ENCODE assay signal across 8 mouse cellular contexts in genomic region chr17:56305826-56306225, GRCm38 (mm10). TPM values are rescaled to one million over a fixed set of nuclear protein-coding genes. Genes with fewer than 3 reads are reported as not detected.
DNase-seq lines count a peak whose midpoint lies in the region; TF ChIP-seq lines count a peak whose summit lies in the region.

No protein-coding gene starts in this region.

- TF ChIP-seq CTCF in thymus, adult 2 months (IDR thresholded peaks at IDR 0.05; ENCODE audit: borderline replicate concordance, control insufficient read depth, extremely low read depth, insufficient read depth, low read length, poor library complexity), result peak; percentile 38; the same call in 1 of the 2 replicates
- TF ChIP-seq CTCF in small intestine, adult 2 months (IDR thresholded peaks at IDR 0.05; ENCODE audit: extremely low read depth, insufficient read length, insufficient replicate concordance, low read depth, low read length), result peak; percentile 50; the same call in 1 of the 2 replicates

- H3K36me3 ChIP-seq in thymus, adult 2 months (ENCODE audit: control insufficient read depth, insufficient read depth, low read length), result peaks cover 25% of the 10 kb centered on the region
- no peaks in the 10 kb centered on the region for H3K36me3 ChIP-seq in small intestine, adult 2 months (ENCODE audit: control insufficient read depth, insufficient read depth, low read length)

- H3K4me1 ChIP-seq in thymus, adult 2 months (replicated peaks; ENCODE audit: control insufficient read depth, insufficient read depth, low read length), result peaks cover 28% of the 10 kb centered on the region
- H3K4me1 ChIP-seq in small intestine, adult 2 months (ENCODE audit: control insufficient read depth, insufficient read depth, insufficient read length, low read length), result peaks cover 22% of the 10 kb centered on the region

- no peaks in the 10 kb centered on the region for H3K27me3 ChIP-seq in thymus, adult 2 months (ENCODE audit: control insufficient read depth, insufficient read depth, low read length)
- H3K27me3 ChIP-seq in small intestine, adult 2 months (ENCODE audit: control insufficient read depth, insufficient read depth, low read length), result no peaks in the 10 kb centered on the region

- WGBS in thymus, adult 2 months, result 74% methylated on average over 8 of the region's 8 CpGs
- WGBS in small intestine, adult 2 months, result 50% methylated on average over 8 of the region's 8 CpGs

- 0 out of 2 replicates have a peak overlapping the region, but pooled peaks have one; percentile 7 for H3K4me3 ChIP-seq in thymus, adult 2 months (ENCODE audit: control insufficient read depth, insufficient read depth, low read length)
- no peak overlapping the region for H3K4me3 ChIP-seq in small intestine, adult 2 months (ENCODE audit: low read depth, low read length)

- TF ChIP-seq POLR2A in thymus, adult 2 months (IDR thresholded peaks at IDR 0.05; ENCODE audit: control insufficient read depth, extremely low read depth, insufficient read depth, low read length, poor library complexity), result no peak
- no peak for TF ChIP-seq POLR2A in small intestine, adult 2 months (IDR thresholded peaks at IDR 0.05; ENCODE audit: low read depth, low read length)

- H3K27ac ChIP-seq in thymus, adult 2 months (ENCODE audit: control insufficient read depth, insufficient read depth, low read length), result no peak overlapping the region
- no peak overlapping the region for H3K27ac ChIP-seq in small intestine, adult 2 months (ENCODE audit: insufficient read depth, low read depth, low read length)

- intact Hi-C loops in left cerebral cortex, postnatal 4 days (cut with DNase I), result no loop called here

- DNase-seq in adrenal gland, postnatal 10 days, result peak; percentile 35
- DNase-seq in adrenal gland, adult 18-20 months (ENCODE audit: low spot score in 2 of 2), result no peak
- peak; percentile 49 for DNase-seq in thymus, adult 2 months
- no peak for DNase-seq in thymus, postnatal 0 days (ENCODE audit: low spot score)
- DNase-seq in kidney, postnatal 25 days, result peak; percentile 64 to 74
- DNase-seq in left cerebral cortex, postnatal 4 days, result no peak
- DNase-seq in layer of hippocampus, adult 8-10 months (ENCODE audit: low spot score in 2 of 2), result no peak

RNA-seq across cellular contexts. Expression of gene Uhrf1, which starts 2.7 kb away (rescaled TPM):
- total RNA-seq in adrenal gland, postnatal 10 days (2021), result 10 to 100 TPM; 28.5 to 34.8 TPM
- 1 to 10 TPM; 1.8 to 3.1 TPM for total RNA-seq in adrenal gland, adult 18-20 months (2021)
- 154 and 258 TPM in 2 replicates for polyA plus RNA-seq in thymus, adult 2 months (2012; rRNA removed)
- polyA plus RNA-seq in thymus, postnatal 0 days (2015; fragmentation: Nextera tagmentation; extraction: Ambion mirVana), result 234 and 264 TPM in 2 replicates
- polyA plus RNA-seq in small intestine, adult 2 months (2012; rRNA removed), result 7.6 and 16.3 TPM in 2 replicates
- total RNA-seq in left cerebral cortex, postnatal 4 days (2021), result 10 to 100 TPM; 12.3 to 16.2 TPM
- total RNA-seq in layer of hippocampus, adult 8-10 months (2022), result 1 to 10 TPM in 3 of 4 experiments, under 1 TPM in 1; 0.77 to 2.5 (median 1.6) TPM

RNA-seq across cellular contexts. Expression of gene Arrdc5, which starts 5.7 kb away (rescaled TPM):
- not detected for total RNA-seq in adrenal gland, postnatal 10 days (2021)
- not detected for total RNA-seq in adrenal gland, adult 18-20 months (2021)
- not detected in 2 replicates for polyA plus RNA-seq in thymus, adult 2 months (2012; rRNA removed)
- 0.84 and 1.8 TPM in 2 replicates for polyA plus RNA-seq in thymus, postnatal 0 days (2015; fragmentation: Nextera tagmentation; extraction: Ambion mirVana)
- polyA plus RNA-seq in small intestine, adult 2 months (2012; rRNA removed), result not detected in 2 replicates
- total RNA-seq in left cerebral cortex, postnatal 4 days (2021), result not detected
- not detected for total RNA-seq in layer of hippocampus, adult 8-10 months (2022)

RNA-seq across cellular contexts. Expression of gene Plin3, which starts 13.2 kb away (rescaled TPM):
- total RNA-seq in adrenal gland, postnatal 10 days (2021), result 10 to 100 TPM; 96.0 to 97.9 TPM
- total RNA-seq in adrenal gland, adult 18-20 months (2021), result 10 to 100 TPM; 66.0 to 84.7 TPM
- polyA plus RNA-seq in thymus, adult 2 months (2012; rRNA removed), result 29.3 and 33.0 TPM in 2 replicates
- polyA plus RNA-seq in thymus, postnatal 0 days (2015; fragmentation: Nextera tagmentation; extraction: Ambion mirVana), result 59.5 TPM in 2 replicates
- polyA plus RNA-seq in small intestine, adult 2 months (2012; rRNA removed), result 137 and 299 TPM in 2 replicates
- total RNA-seq in left cerebral cortex, postnatal 4 days (2021), result 1 to 10 TPM; 4.5 to 6.1 TPM
- total RNA-seq in layer of hippocampus, adult 8-10 months (2022), result 10 to 100 TPM; 13.2 to 22.6 (median 19.6) TPM

RNA-seq across cellular contexts. Expression of gene Kdm4b, which starts 20.0 kb away (rescaled TPM):
- total RNA-seq in adrenal gland, postnatal 10 days (2021), result 10 to 100 TPM; 35.0 to 41.8 TPM
- total RNA-seq in adrenal gland, adult 18-20 months (2021), result 10 to 100 TPM; 31.9 to 39.9 TPM
- 94.1 and 117 TPM in 2 replicates for polyA plus RNA-seq in thymus, adult 2 months (2012; rRNA removed)
- 25.9 and 28.0 TPM in 2 replicates for polyA plus RNA-seq in thymus, postnatal 0 days (2015; fragmentation: Nextera tagmentation; extraction: Ambion mirVana)
- 20.5 and 38.3 TPM in 2 replicates for polyA plus RNA-seq in small intestine, adult 2 months (2012; rRNA removed)
- total RNA-seq in left cerebral cortex, postnatal 4 days (2021), result 100 to 1,000 TPM; 111 to 112 TPM
- 10 to 100 TPM; 66.8 to 85.2 (median 76.9) TPM for total RNA-seq in layer of hippocampus, adult 8-10 months (2022)

RNA-seq across cellular contexts. Expression of gene Ticam1, which starts 29.2 kb away (rescaled TPM):
- total RNA-seq in adrenal gland, postnatal 10 days (2021), result 10 to 100 TPM; 16.6 to 18.1 TPM
- 10 to 100 TPM; 23.1 to 26.7 TPM for total RNA-seq in adrenal gland, adult 18-20 months (2021)
- 21.6 and 23.1 TPM in 2 replicates for polyA plus RNA-seq in thymus, adult 2 months (2012; rRNA removed)
- 2.5 and 3.0 TPM in 2 replicates for polyA plus RNA-seq in thymus, postnatal 0 days (2015; fragmentation: Nextera tagmentation; extraction: Ambion mirVana)
- polyA plus RNA-seq in small intestine, adult 2 months (2012; rRNA removed), result 39.7 and 96.6 TPM in 2 replicates
- 1 to 10 TPM; 3.4 to 3.7 TPM for total RNA-seq in left cerebral cortex, postnatal 4 days (2021)
- total RNA-seq in layer of hippocampus, adult 8-10 months (2022), result 1 to 10 TPM; 6.8 to 8.8 (median 7.8) TPM

Comparison
In these comparisons a context has a peak if more than half of its experiments do, and no peak if none do; other contexts are left out.
1. DNase-seq: peak in adrenal gland, postnatal 10 days (single experiment), thymus, adult 2 months (single experiment) and kidney, postnatal 25 days (2 of 2); none in adrenal gland, adult 18-20 months (0 of 2), thymus, postnatal 0 days (single experiment), left cerebral cortex, postnatal 4 days (single experiment) and layer of hippocampus, adult 8-10 months (0 of 2).